In genomic region chr2:76386531-76386930, GRCm38 (mm10) we compare ENCODE assay signal across 35 mouse cellular contexts. TPM values are rescaled to one million over a fixed set of nuclear protein-coding genes. Genes with fewer than 3 reads are reported as not detected.
"Had no signal": no experiment of that assay in that cellular context is flagged by ENCODE, and none has a peak within 500 bp of the region (broad histone marks: within the 10 kb centered on the region; RNA-seq: fewer than 3 reads in every experiment).

No protein-coding gene starts in this region.

- H3K27me3 ChIP-seq: limb, embryonic 12.5 days; limb, embryonic 13.5 days; limb, embryonic 15.5 days; liver, embryonic 12.5 days; liver, embryonic 13.5 days; liver, embryonic 15.5 days; lung, embryonic 15.5 days; megakaryocyte, embryonic 14.5 days; midbrain, embryonic 12.5 days; midbrain, embryonic 13.5 days; midbrain, embryonic 15.5 days had no signal

- ATAC-seq: liver, embryonic 12.5 days; liver, postnatal 0 days; lung, postnatal 0 days; midbrain, embryonic 13.5 days; midbrain, embryonic 15.5 days; midbrain, embryonic 16.5 days had no signal

- DNase-seq: left cerebral cortex, postnatal 4 days; liver; liver, embryonic 13.5 days; liver, postnatal 0 days; lung, adult 18-20 months; lung, adult 2 months; lung, embryonic 14.5 days; lung, postnatal 10 days; lung, postnatal 14 days; lung, postnatal 36 days; lung, postnatal 4 days; midbrain, embryonic 14.5 days had no signal

- H3K27ac ChIP-seq: left cerebral cortex, adult 2 months; limb, embryonic 10.5 days; limb, embryonic 12.5 days; limb, embryonic 13.5 days; liver, embryonic 12.5 days; liver, embryonic 13.5 days; liver, embryonic 14.5 days; liver, embryonic 15.5 days; lung, embryonic 15.5 days; macrophage; midbrain, embryonic 12.5 days; midbrain, embryonic 13.5 days; midbrain, embryonic 15.5 days had no signal

- H3K9me3 ChIP-seq: limb, embryonic 10.5 days; limb, embryonic 12.5 days; limb, embryonic 13.5 days; limb, embryonic 15.5 days; liver, embryonic 12.5 days; liver, embryonic 13.5 days; liver, embryonic 15.5 days; lung, embryonic 15.5 days; megakaryocyte, embryonic 14.5 days; midbrain, embryonic 12.5 days; midbrain, embryonic 13.5 days; midbrain, embryonic 15.5 days had no signal

- H3K4me1 ChIP-seq: limb, embryonic 10.5 days; limb, embryonic 12.5 days; limb, embryonic 13.5 days; limb, embryonic 15.5 days; liver, embryonic 12.5 days; liver, embryonic 13.5 days; liver, embryonic 15.5 days; lung, embryonic 15.5 days; megakaryocyte, embryonic 14.5 days; midbrain, embryonic 12.5 days; midbrain, embryonic 13.5 days; midbrain, embryonic 15.5 days had no signal

- H3K9ac ChIP-seq: limb, embryonic 12.5 days; limb, embryonic 13.5 days; limb, embryonic 15.5 days; liver, embryonic 12.5 days; liver, embryonic 13.5 days; liver, embryonic 14.5 days; liver, embryonic 15.5 days; liver, postnatal 0 days; lung, embryonic 14.5 days; lung, embryonic 15.5 days; midbrain, embryonic 12.5 days; midbrain, embryonic 13.5 days; midbrain, embryonic 15.5 days had no signal

- H3K4me2 ChIP-seq: limb, embryonic 12.5 days; limb, embryonic 13.5 days; limb, embryonic 15.5 days; liver, embryonic 11.5 days; liver, embryonic 12.5 days; liver, embryonic 13.5 days; liver, embryonic 15.5 days; lung, embryonic 14.5 days; lung, embryonic 15.5 days; midbrain, embryonic 12.5 days; midbrain, embryonic 13.5 days; midbrain, embryonic 15.5 days had no signal

- H3K4me3 ChIP-seq: left cerebral cortex, adult 2 months; limb, embryonic 10.5 days; limb, embryonic 12.5 days; limb, embryonic 13.5 days; limb, embryonic 15.5 days; liver, embryonic 12.5 days; liver, embryonic 13.5 days; liver, embryonic 15.5 days; lung, embryonic 15.5 days; megakaryocyte, embryonic 14.5 days; midbrain, embryonic 12.5 days; midbrain, embryonic 13.5 days; midbrain, embryonic 15.5 days; myocyte had no signal

RNA-seq across cellular contexts. Expression of gene Osbpl6, which starts 19.8 kb away (rescaled TPM):
- polyA plus RNA-seq: macrophage had no signal

RNA-seq across cellular contexts. Expression of gene Cyct, which starts 26.3 kb away (rescaled TPM):
- polyA plus RNA-seq: limb, embryonic 10.5 days; limb, embryonic 11.5 days; limb, embryonic 12.5 days; limb, embryonic 13.5 days; limb, embryonic 15.5 days; liver, adult 2 months; liver, embryonic 12.5 days; liver, embryonic 13.5 days; liver, embryonic 14.5 days; liver, embryonic 15.5 days; liver, embryonic 16.5 days; liver, postnatal 0 days; lung, adult 2 months; lung, embryonic 14.5 days; lung, embryonic 15.5 days; lung, embryonic 16.5 days; lung, postnatal 0 days; macrophage; midbrain, embryonic 12.5 days; midbrain, embryonic 13.5 days; midbrain, embryonic 14.5 days; myocyte; neural tube, embryonic 11.5 days had no signal

RNA-seq across cellular contexts. Expression of gene Pde11a, which starts 48.0 kb away (rescaled TPM):
- polyA plus RNA-seq: liver, adult 2 months; liver, embryonic 13.5 days; liver, embryonic 15.5 days; lung, adult 2 months; macrophage; myocyte had no signal
